Mouse (Mus musculus) splenic B cell, adult 2 months (primary cell): ENCODE measurements around the gene Wnt5b.

Experiments used
- DNase-seq: peaks from one replicate; pipeline ENCODE4 v3.0.0-alpha.2; 2011; ENCODE audit warnings: low read depth, low spot score
- H3K27me3 ChIP-seq: 2 replicates; pipeline ENCODE4 v1.6.1; 2012; ENCODE audit warnings: mild to moderate bottlenecking, low read length, moderate library complexity, mixed read lengths; ENCODE audit not compliant: control insufficient read depth, poor library complexity, insufficient read depth, severe bottlenecking
- H3K36me3 ChIP-seq: 2 replicates; pipeline ENCODE4 v1.6.1; 2012; ENCODE audit warnings: mild to moderate bottlenecking, low read length, moderate library complexity, mixed read lengths; ENCODE audit not compliant: control insufficient read depth, poor library complexity, insufficient read depth, severe bottlenecking

Gene Wnt5b

GRCm38 (mm10) chr6:119508221-119508620 lies 35.9 kb downstream of the Wnt5b start:
- DNase-seq, result peak; percentile 22
- Histone ChIP-seq H3K27me3 (no peaks in the 10 kb centered on the region), H3K36me3 (no peaks in the 10 kb centered on the region)

GRCm38 (mm10) chr6:119505525-119506225 lies 38.5 kb downstream of the Wnt5b start:
- no peaks in the 10 kb centered on the region for H3K27me3 ChIP-seq
- DNase-seq, result no peak
- H3K36me3 ChIP-seq, result no peaks in the 10 kb centered on the region

DNA sequence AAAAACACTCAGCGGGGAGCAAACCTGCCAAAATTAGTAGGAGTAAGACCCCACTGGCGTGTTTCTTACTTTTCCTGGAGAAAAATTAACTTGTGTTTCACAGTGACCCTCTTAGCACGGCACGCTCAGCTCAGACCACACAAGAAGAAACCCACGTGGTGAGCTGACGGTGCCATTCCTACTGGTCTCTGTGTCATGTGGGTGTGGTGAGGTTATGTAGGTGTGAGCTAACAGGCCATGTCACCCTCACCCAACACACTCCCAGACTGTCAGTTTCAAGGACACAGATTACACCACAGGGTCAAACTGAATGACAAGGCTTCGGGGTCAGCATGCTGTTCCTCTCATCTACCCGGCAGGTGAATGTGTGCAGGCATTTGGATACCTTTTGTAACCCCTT lies 39.4 kb downstream of the Wnt5b start:
- Histone ChIP-seq H3K27me3 (no peaks in the 10 kb centered on the region), H3K36me3 (no peaks in the 10 kb centered on the region)
- DNase-seq, result no peak

GRCm38 (mm10) chr6:119502031-119502430 lies 42.1 kb downstream of the Wnt5b start:
- Histone ChIP-seq H3K27me3 (no peaks in the 10 kb centered on the region), H3K36me3 (no peaks in the 10 kb centered on the region)
- DNase-seq, result peak; percentile 38

GRCm38 (mm10) chr6:119500086-119500485 lies 44.1 kb downstream of the Wnt5b start:
- no peaks in the 10 kb centered on the region for H3K27me3 ChIP-seq
- no peaks in the 10 kb centered on the region for H3K36me3 ChIP-seq
- no peak for DNase-seq

GRCm38 (mm10) chr6:119499271-119499670 lies 44.9 kb downstream of the Wnt5b start:
- H3K36me3 ChIP-seq, result no peaks in the 10 kb centered on the region
- H3K27me3 ChIP-seq, result no peaks in the 10 kb centered on the region
- DNase-seq, result no peak

DNA sequence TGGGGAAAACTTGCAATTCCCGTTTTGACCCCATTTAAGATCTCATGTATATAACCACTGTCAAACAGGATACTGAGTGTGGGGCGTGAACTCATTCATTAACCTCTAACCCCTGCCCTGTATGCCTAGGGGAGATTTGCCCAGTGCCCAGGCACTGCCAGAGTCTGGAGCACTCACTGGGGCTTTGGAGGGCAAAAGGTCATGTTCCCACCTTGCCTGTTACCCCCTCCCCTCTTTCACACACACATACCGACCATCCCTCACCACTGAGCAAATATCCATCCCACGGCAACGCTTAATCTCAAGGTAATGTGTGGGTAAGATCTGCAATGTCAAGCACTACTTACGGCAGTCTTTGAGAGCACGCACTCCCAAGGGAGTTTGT lies 51.5 kb downstream of the Wnt5b start:
- DNase-seq, result no peak
- Histone ChIP-seq H3K27me3 (no peaks in the 10 kb centered on the region), H3K36me3 (no peaks in the 10 kb centered on the region)

DNA sequence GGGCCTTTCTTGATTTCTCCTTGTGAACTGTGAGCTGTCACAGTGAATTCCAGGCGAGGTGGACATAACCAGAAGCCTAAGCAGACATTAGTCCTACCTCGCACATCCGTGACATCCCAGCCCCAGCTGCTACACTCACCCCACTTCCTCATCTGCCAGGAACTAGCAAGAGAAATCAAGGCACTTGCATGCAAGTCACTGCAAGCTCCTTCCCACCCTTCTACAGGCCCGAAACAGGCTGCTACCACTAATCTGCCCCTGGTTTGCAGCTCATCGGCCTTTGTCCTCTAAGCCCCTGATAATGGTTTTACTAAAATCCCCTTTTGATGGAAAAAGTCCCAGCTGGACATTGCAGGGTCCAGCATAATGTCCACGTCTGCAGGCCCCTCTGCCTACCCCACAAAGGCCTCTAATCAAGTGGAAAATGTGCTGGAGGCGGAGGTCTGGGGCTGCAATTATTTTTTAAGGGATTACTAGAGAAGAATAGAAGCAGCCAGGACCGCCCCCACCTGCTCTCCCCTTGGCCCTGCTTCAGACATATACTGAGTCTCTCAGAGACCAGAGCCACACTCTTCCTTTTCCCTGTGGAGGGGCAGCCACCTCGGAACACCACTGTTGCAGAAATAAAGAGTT lies 52.0 kb downstream of the Wnt5b start:
- no peak for DNase-seq
- H3K27me3 ChIP-seq, result no peaks in the 10 kb centered on the region
- no peaks in the 10 kb centered on the region for H3K36me3 ChIP-seq

DNA sequence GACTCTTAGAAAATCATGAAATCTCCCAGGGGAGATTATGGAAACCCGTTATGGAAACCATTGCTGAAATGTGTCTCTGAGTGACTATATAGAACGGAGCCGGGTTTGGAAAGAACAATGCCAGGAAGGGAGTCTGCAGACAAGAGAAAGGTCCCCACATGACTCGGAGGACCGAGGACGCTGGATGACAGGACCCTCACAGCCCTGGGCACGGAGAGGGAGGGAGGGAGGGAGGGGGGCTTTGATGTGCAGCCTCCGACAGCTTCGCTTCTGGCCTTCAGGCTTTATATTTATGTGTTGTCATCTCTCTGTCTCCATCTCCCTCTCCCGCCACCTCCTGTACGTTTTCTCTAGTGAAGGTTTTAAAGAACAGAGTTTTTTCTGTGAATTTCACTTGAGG lies 53.1 kb downstream of the Wnt5b start:
- Histone ChIP-seq H3K27me3 (no peaks in the 10 kb centered on the region), H3K36me3 (no peaks in the 10 kb centered on the region)
- DNase-seq, result no peak

DNA sequence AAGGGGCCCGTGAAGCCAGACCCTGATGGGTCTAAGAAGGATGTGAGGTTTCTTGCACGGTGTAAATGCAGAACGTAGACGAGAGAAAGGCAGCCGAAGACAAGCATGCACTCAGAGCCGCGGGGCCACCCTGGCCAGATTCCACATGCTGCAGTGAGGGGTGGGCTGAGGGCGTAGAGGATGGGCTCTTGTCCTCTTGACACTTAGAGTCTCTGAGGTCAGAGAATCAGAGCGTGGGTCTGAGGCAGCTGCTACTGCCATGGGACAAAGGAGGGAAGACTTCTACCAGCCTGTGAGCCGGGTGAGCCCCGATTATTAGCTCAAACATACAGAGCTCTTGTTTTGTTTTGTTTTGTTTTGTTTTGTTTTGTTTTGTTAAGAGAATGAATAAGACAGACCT lies 53.6 kb downstream of the Wnt5b start:
- Histone ChIP-seq H3K27me3 (no peaks in the 10 kb centered on the region), H3K36me3 (no peaks in the 10 kb centered on the region)
- DNase-seq, result no peak

- DNase-seq, result peak; percentile 70
These were observed 54.4 kb downstream of the Wnt5b start for GRCm38 (mm10) chr6:119489765-119490164.

DNA sequence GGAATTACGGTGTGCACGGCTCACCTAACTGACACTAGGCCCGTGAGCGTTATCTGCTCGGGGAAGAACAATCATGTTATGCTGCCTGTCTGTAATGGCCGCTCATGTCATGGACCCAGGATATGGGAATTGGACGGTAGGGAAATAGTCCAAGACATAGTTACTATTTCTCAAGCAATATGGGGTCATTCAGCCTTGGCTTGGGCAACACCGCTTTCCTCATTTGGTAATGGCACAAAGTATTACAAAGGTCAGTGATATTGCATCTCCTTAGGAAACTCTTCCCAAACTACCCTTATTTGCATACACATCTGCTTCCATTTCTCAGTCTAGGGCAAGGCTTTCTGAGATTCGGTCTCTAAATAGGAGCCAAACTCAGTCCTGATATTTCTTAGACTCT lies 56.5 kb downstream of the Wnt5b start:
- Histone ChIP-seq H3K27me3 (no peaks in the 10 kb centered on the region), H3K36me3 (no peaks in the 10 kb centered on the region)
- no peak for DNase-seq

More at GRCm38 (mm10) chr6:119489765-119490164, 54.4 kb downstream of the Wnt5b start:
- Histone ChIP-seq H3K27me3 (no peaks in the 10 kb centered on the region), H3K36me3 (no peaks in the 10 kb centered on the region)

GRCm38 (mm10) chr6:119487085-119487458 lies 57.1 kb downstream of the Wnt5b start:
- no peak for DNase-seq
- Histone ChIP-seq H3K27me3 (no peaks in the 10 kb centered on the region), H3K36me3 (no peaks in the 10 kb centered on the region)

DNA sequence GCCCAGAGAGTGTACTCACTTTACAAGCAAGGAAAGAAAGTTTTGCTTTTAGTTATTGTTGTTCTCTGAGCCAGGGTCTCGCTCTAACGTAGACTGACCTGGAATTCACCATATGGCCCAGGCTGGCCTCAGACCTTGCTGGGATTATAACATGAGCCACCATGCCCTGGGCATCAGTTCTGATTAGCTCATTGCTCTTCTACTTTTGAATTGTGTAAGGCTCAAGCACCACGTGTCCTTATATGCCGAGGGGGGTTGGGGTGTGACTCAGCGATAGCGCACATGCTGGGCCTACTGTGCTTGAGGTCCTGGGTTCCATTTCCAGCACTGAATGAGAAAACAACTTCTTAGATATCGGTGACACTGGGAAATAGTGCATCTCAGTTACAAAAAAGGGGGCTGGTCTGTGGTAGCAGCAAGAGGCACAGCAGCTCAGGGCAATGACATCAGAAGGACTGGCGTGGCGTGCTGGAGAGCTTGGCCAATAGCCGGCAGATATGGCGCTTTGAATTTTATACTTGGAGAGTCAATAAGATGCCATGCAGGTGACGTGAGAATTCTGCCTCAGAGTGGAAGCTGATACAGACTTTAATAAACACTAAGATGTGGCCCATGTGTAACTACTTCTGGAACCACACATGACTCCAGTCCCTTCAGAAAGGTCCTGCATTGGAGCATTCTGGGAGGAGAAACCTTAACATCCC lies 57.6 kb downstream of the Wnt5b start:
- Histone ChIP-seq H3K27me3 (no peaks in the 10 kb centered on the region), H3K36me3 (no peaks in the 10 kb centered on the region)
- DNase-seq, result no peak

GRCm38 (mm10) chr6:119485486-119485885 lies 58.7 kb downstream of the Wnt5b start:
- no peaks in the 10 kb centered on the region for H3K27me3 ChIP-seq
- no peaks in the 10 kb centered on the region for H3K36me3 ChIP-seq
- DNase-seq, result no peak
